Mouse (Mus musculus): ENCODE measurements around the gene Gm45140. TPM values are rescaled to one million over a fixed set of nuclear protein-coding genes. Genes with fewer than 3 reads are reported as not detected.

The Gm45140 gene
- 2.7 and 4.4 TPM in 2 replicates for polyA plus RNA-seq (2016; fragmentation: Nextera tagmentation; extraction: Ambion mirVana)

- DNase-seq (ENCODE audit: low spot score) = no peak
- Histone ChIP-seq H3K4me1 (peaks cover 23% of the 10 kb centered on the region), H3K9me3 (replicated peaks) (no peaks in the 10 kb centered on the region), H3K36me3 (peaks cover 59% of the 10 kb centered on the region), H3K27ac (replicated peaks) (no peak within 1 kb of the TSS), H3K27me3 (ENCODE audit: low read depth, poor library complexity, severe bottlenecking) (no peaks in the 10 kb centered on the region), H3K4me3 (no peak within 1 kb of the TSS)
- WGBS = 96% methylated on average over 7 of the region's 7 CpGs
Observed at GRCm38 (mm10) chr6:87835695-87836094, at the start of gene Gm45140. Gene Gm45140, minus strand, starts transcription at chr6:87835795.

- H3K4me1 ChIP-seq = no peaks in the 10 kb centered on the region
- 71% methylated on average over 4 of the region's 4 CpGs for WGBS
- no peaks in the 10 kb centered on the region for H3K9me3 ChIP-seq (replicated peaks)
- no peak overlapping the region for H3K4me3 ChIP-seq
- H3K36me3 ChIP-seq = no peaks in the 10 kb centered on the region
- no peak for DNase-seq (ENCODE audit: low spot score)
- H3K27ac ChIP-seq (replicated peaks) = no peak overlapping the region
- H3K27me3 ChIP-seq (ENCODE audit: low read depth, poor library complexity, severe bottlenecking) = no peaks in the 10 kb centered on the region
Observed at GRCm38 (mm10) chr6:87882816-87883215, 47.2 kb upstream of the Gm45140 start.

- Histone ChIP-seq H3K9me3 (replicated peaks) (no peaks in the 10 kb centered on the region), H3K4me3 (no peak overlapping the region), H3K27ac (replicated peaks) (no peak overlapping the region), H3K36me3 (no peaks in the 10 kb centered on the region), H3K27me3 (ENCODE audit: low read depth, poor library complexity, severe bottlenecking) (no peaks in the 10 kb centered on the region), H3K4me1 (no peaks in the 10 kb centered on the region)
- 87% methylated on average over 3 of the region's 3 CpGs for WGBS
- DNase-seq (ENCODE audit: low spot score) = no peak
Observed at GRCm38 (mm10) chr6:87882221-87882620, 46.6 kb upstream of the Gm45140 start.

- 72% methylated on average over 3 of the region's 3 CpGs for WGBS
- Histone ChIP-seq H3K27ac (replicated peaks) (no peak overlapping the region), H3K9me3 (replicated peaks) (no peaks in the 10 kb centered on the region), H3K4me3 (no peak overlapping the region), H3K27me3 (ENCODE audit: low read depth, poor library complexity, severe bottlenecking) (no peaks in the 10 kb centered on the region), H3K4me1 (no peaks in the 10 kb centered on the region), H3K36me3 (no peaks in the 10 kb centered on the region)
- DNase-seq (ENCODE audit: low spot score) = no peak
Observed at GRCm38 (mm10) chr6:87879628-87880027, 44.0 kb upstream of the Gm45140 start.

- no peaks in the 10 kb centered on the region for H3K4me1 ChIP-seq
- no peak overlapping the region for H3K27ac ChIP-seq (replicated peaks)
- 68% methylated on average over 4 of the region's 4 CpGs for WGBS
- no peaks in the 10 kb centered on the region for H3K9me3 ChIP-seq (replicated peaks)
- H3K27me3 ChIP-seq (ENCODE audit: low read depth, poor library complexity, severe bottlenecking) = no peaks in the 10 kb centered on the region
- no peak for DNase-seq (ENCODE audit: low spot score)
- H3K36me3 ChIP-seq = no peaks in the 10 kb centered on the region
- H3K4me3 ChIP-seq = no peak overlapping the region
Observed at GRCm38 (mm10) chr6:87879010-87879409, 43.4 kb upstream of the Gm45140 start.

- DNase-seq (ENCODE audit: low spot score) = no peak
- H3K27ac ChIP-seq (replicated peaks) = no peak overlapping the region
Observed at GRCm38 (mm10) chr6:87876068-87876643, 40.6 kb upstream of the Gm45140 start.

GRCm38 (mm10) chr6:87875562-87875961 lies 40.0 kb upstream of the Gm45140 start:
- Histone ChIP-seq H3K27me3 (ENCODE audit: low read depth, poor library complexity, severe bottlenecking) (no peaks in the 10 kb centered on the region), H3K9me3 (replicated peaks) (no peaks in the 10 kb centered on the region), H3K4me3 (no peak overlapping the region), H3K27ac (replicated peaks) (no peak overlapping the region), H3K4me1 (no peaks in the 10 kb centered on the region), H3K36me3 (no peaks in the 10 kb centered on the region)
- no peak for DNase-seq (ENCODE audit: low spot score)
- WGBS = 94% methylated on average over 7 of the region's 7 CpGs

More at GRCm38 (mm10) chr6:87876068-87876643, 40.6 kb upstream of the Gm45140 start:
- Histone ChIP-seq H3K4me3 (no peak overlapping the region), H3K36me3 (no peaks in the 10 kb centered on the region), H3K4me1 (no peaks in the 10 kb centered on the region), H3K27me3 (ENCODE audit: low read depth, poor library complexity, severe bottlenecking) (no peaks in the 10 kb centered on the region), H3K9me3 (replicated peaks) (no peaks in the 10 kb centered on the region)
- WGBS = 83% methylated on average over 13 of the region's 13 CpGs

- no peak for DNase-seq (ENCODE audit: low spot score)
- no peaks in the 10 kb centered on the region for H3K4me1 ChIP-seq
- no peak overlapping the region for H3K4me3 ChIP-seq
- no peak overlapping the region for H3K27ac ChIP-seq (replicated peaks)
- no peaks in the 10 kb centered on the region for H3K27me3 ChIP-seq (ENCODE audit: low read depth, poor library complexity, severe bottlenecking)
- H3K9me3 ChIP-seq (replicated peaks) = no peaks in the 10 kb centered on the region
- H3K36me3 ChIP-seq = no peaks in the 10 kb centered on the region
- WGBS = 88% methylated on average over 1 of the region's 1 CpGs
Observed at GRCm38 (mm10) chr6:87875083-87875482, 39.5 kb upstream of the Gm45140 start.

GRCm38 (mm10) chr6:87873963-87874362 lies 38.4 kb upstream of the Gm45140 start:
- Histone ChIP-seq H3K4me3 (no peak overlapping the region), H3K27me3 (ENCODE audit: low read depth, poor library complexity, severe bottlenecking) (no peaks in the 10 kb centered on the region), H3K4me1 (no peaks in the 10 kb centered on the region), H3K36me3 (no peaks in the 10 kb centered on the region), H3K27ac (replicated peaks) (no peak overlapping the region), H3K9me3 (replicated peaks) (no peaks in the 10 kb centered on the region)
- WGBS = 89% methylated on average over 2 of the region's 2 CpGs
- no peak for DNase-seq (ENCODE audit: low spot score)

GRCm38 (mm10) chr6:87873104-87873503 lies 37.5 kb upstream of the Gm45140 start:
- no peak overlapping the region for H3K4me3 ChIP-seq
- H3K27me3 ChIP-seq (ENCODE audit: low read depth, poor library complexity, severe bottlenecking) = no peaks in the 10 kb centered on the region
- H3K9me3 ChIP-seq (replicated peaks) = no peaks in the 10 kb centered on the region
- WGBS = 50% methylated on average over 1 of the region's 1 CpGs
- no peak for DNase-seq (ENCODE audit: low spot score)
- no peaks in the 10 kb centered on the region for H3K4me1 ChIP-seq
- no peak overlapping the region for H3K27ac ChIP-seq (replicated peaks)
- no peaks in the 10 kb centered on the region for H3K36me3 ChIP-seq

GRCm38 (mm10) chr6:87871240-87871639 lies 35.6 kb upstream of the Gm45140 start:
- Histone ChIP-seq H3K4me1 (no peaks in the 10 kb centered on the region), H3K36me3 (no peaks in the 10 kb centered on the region), H3K27ac (replicated peaks) (no peak overlapping the region), H3K9me3 (replicated peaks) (no peaks in the 10 kb centered on the region), H3K27me3 (ENCODE audit: low read depth, poor library complexity, severe bottlenecking) (no peaks in the 10 kb centered on the region), H3K4me3 (no peak overlapping the region)
- no peak for DNase-seq (ENCODE audit: low spot score)
- WGBS = 90% methylated on average over 7 of the region's 7 CpGs

- WGBS = 76% methylated on average over 1 of the region's 1 CpGs
- Histone ChIP-seq H3K27ac (replicated peaks) (no peak overlapping the region), H3K27me3 (ENCODE audit: low read depth, poor library complexity, severe bottlenecking) (no peaks in the 10 kb centered on the region), H3K4me1 (no peaks in the 10 kb centered on the region), H3K4me3 (no peak overlapping the region), H3K9me3 (replicated peaks) (no peaks in the 10 kb centered on the region), H3K36me3 (no peaks in the 10 kb centered on the region)
- no peak for DNase-seq (ENCODE audit: low spot score)
Observed at GRCm38 (mm10) chr6:87870440-87870839, 34.8 kb upstream of the Gm45140 start.

- H3K9me3 ChIP-seq (replicated peaks) = no peaks in the 10 kb centered on the region
- H3K4me3 ChIP-seq = no peak overlapping the region
- DNase-seq (ENCODE audit: low spot score) = no peak
- no peaks in the 10 kb centered on the region for H3K4me1 ChIP-seq
- no peak overlapping the region for H3K27ac ChIP-seq (replicated peaks)
- no peaks in the 10 kb centered on the region for H3K27me3 ChIP-seq (ENCODE audit: low read depth, poor library complexity, severe bottlenecking)
- no peaks in the 10 kb centered on the region for H3K36me3 ChIP-seq
- 83% methylated on average over 9 of the region's 9 CpGs for WGBS
Observed at GRCm38 (mm10) chr6:87868871-87869506, 33.4 kb upstream of the Gm45140 start.

Measured in midbrain, embryonic 10.5 days (tissue).